Mouse (Mus musculus) erythroblast, embryonic 14.5 days (primary cell): ENCODE data around the gene Med15.

Source experiments
- GATA1 ChIP-seq: IDR thresholded peaks from 2 replicates; pipeline ENCODE4 v1.6.1; 2012; ENCODE audit warnings: low read length, inconsistent platforms, mixed read lengths
- TAL1 ChIP-seq: IDR thresholded peaks from 3 replicates; pipeline ENCODE4 v1.6.1; 2012; ENCODE audit warnings: low read length, inconsistent platforms, mixed read lengths

DNA sequence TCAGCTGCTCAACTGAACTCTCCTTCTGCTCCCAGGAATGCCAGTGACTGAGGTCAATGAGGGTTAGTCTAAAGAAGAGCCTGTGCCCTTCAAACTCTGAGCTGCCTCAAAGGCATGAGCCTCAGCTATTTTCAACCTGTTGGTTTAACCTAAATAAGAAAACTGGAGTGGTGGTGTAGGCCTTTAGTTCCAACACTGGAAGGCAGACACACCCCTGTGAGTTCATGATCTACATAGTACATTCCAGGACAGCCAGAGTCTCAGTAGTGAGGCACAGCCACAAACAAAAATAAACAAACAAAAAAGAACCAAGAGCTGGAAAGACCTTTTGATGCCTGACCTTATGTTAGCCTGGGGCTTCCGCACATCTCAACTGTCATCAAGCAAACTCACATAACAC lies 25.1 kb downstream of the Med15 start:
- TF ChIP-seq TAL1, result no peak
- no peak for TF ChIP-seq GATA1
